Mouse (Mus musculus) left cerebral cortex, postnatal 10 days (tissue): ENCODE results near the gene Ube2h. TPM values are rescaled to one million over a fixed set of nuclear protein-coding genes. Genes with fewer than 3 reads are reported as not detected.
A peak's percentile ranks its signal among the peaks of the same experiment; 100 is the strongest.

Source experiments
- DNase-seq, 2 experiments: peaks; one replicate each; pipeline ENCODE4 v3.0.0; 2021 to 2022; ENCODE audit warnings: low spot score in 2 of 2, mixed read lengths in 1 of 2; ENCODE audit errors: extremely low spot score in 1 of 2
- intact Hi-C: fragments of 180-260 bp; cut with DNase I; formaldehyde crosslinking; loops from one replicate; pipeline ENCODE4 v1.15.1; 2025
- total RNA-seq, 2 experiments: library from RNA; stranded (reverse); gene quantifications; 2 replicates each; pipeline ENCODE4 v1.2.3; 2021

Gene Ube2h
- total RNA-seq, 2 experiments from 2014 or later, result 92.0 to 93.9 TPM

- intact Hi-C loops, result no loop called here
- no peak for DNase-seq
Measured at GRCm38 (mm10) chr6:30302156-30302555, 2.2 kb downstream of the Ube2h start.

DNA sequence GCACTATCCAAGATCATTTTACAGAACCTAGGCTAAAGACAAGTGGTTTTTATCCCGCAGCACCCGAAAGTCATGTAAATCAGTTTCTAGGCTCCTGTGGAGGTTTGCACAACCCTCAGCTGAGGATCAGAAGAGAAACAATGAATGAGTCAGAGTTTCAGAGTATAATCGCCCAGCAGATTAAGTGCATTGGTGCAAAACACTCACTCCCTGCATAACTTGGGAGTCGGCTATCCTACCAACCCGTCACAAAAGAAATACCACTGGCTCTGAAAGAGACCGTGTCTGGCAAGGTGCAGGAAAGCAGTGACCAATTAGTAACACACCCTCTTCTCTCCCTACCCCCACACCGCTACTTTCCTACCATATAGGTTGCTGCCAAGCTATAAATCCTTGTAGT, 3.4 kb downstream of the Ube2h start:
- no peak for DNase-seq
- intact Hi-C loops, result no loop called here

DNA sequence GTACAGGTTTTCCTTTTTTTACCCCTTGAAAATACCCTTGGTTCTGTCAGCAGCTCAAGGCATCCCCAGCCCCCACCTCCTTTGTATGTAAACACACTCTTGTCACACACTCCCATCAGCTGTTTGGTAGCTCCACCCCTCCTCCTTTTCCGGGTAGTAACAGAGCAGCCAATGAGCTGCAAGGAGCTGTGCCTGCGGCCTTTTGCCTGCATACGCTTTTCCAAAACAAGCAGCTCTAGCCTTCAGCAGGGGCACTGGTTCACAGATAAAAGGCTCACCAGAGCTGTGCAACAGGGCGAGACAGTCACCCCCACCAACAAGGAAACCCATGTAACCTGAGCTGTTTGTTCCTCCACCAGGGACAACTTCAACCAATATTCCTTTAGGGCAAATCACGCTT, 4.0 kb downstream of the Ube2h start:
- intact Hi-C loops, result no loop called here

DNA sequence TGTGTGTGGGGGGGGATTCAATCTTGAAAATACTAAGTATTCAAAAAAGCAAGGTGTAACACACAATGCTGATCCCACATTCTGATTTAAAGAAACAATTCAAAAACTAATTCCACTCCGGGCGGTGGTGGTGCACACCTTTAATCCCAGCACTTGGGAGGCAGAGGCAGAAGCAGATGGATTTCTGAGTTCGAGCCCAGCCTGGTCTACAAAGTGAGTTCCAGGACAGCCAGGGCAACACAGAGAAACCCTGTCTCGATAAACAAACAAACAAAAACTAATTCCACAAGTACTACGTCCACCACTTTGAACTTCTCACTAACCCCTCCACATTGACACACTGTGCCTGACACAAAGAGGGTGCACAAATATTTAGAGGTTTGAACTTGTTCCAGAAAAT, 4.7 kb downstream of the Ube2h start:
- intact Hi-C loops, result no loop called here
- DNase-seq, result no peak

More for the DNA sequence above, 4.0 kb downstream of the Ube2h start:
- peak; percentile 69 to 90 for DNase-seq

- no peak for DNase-seq
- intact Hi-C loops, result no loop called here
Measured at GRCm38 (mm10) chr6:30299116-30299515, 5.2 kb downstream of the Ube2h start.

- no peak for DNase-seq
- intact Hi-C loops, result no loop called here
Measured at GRCm38 (mm10) chr6:30292579-30292978, 11.8 kb downstream of the Ube2h start.

DNA sequence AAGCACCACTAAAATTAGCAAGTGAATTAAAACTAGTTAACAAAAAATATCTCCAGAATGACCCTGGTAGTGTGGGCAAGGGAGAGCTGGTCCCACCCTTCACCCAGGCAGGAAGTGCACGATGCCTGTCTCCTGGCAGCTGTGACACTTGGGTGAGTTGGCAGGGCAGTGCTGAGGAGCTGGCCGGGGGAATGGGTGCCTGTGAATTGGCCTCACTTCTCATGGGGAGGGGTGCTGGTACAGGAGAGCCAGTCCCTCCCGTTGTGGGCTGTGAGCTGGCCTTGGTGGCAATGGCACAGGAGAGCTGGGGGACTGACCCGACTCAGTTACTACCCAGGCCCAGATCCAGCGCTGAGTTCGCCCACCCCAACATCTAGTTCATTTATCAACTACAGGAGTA, 16.4 kb downstream of the Ube2h start:
- peak in 1 of 2 experiments; percentile 32 for DNase-seq
- intact Hi-C loops, result no loop called here

GRCm38 (mm10) chr6:30286642-30287041, 17.7 kb downstream of the Ube2h start:
- DNase-seq, result no peak
- intact Hi-C loops, result no loop called here

DNA sequence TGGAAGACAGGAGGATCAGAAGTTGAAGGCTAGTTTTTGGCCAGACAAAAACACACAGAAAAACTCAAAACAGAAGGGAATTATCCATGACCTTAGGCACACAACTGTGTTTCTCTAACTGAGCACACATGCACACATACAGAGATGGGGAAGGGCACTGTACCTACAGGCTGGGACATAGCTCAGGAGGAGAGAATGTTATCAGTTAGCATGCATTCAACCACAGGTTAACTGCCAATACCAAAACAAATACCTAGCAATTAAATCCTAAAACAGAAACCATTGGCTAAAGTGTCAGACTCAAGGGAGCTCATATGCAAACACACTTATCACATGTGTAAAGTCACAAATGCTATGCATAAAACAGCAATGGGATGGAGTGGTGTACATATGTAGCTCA, 20.2 kb downstream of the Ube2h start:
- intact Hi-C loops, result no loop called here
- no peak for DNase-seq

- no peak for DNase-seq
- intact Hi-C loops, result no loop called here
Measured at GRCm38 (mm10) chr6:30282361-30282760, 22.0 kb downstream of the Ube2h start.

DNA sequence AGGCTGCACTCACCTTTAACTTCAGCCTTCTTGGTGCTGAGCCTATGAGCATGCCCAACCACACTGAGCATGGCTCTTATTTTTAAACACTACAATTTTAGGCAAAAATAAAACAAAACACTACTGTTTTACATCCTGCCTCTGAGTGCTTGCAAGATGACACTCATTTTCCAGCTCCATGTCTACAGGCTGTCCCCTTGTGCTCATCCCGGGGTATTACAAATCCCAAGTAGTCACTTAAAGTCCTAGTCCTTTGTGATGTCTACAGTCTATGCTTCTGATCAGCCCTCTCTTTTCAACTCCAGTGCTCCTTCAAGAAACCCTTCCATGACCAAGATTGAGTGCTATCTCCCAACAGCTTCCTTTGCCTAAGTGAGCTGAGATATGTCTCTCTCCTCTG, 26.0 kb downstream of the Ube2h start:
- DNase-seq, result no peak
- intact Hi-C loops, result no loop called here

DNA sequence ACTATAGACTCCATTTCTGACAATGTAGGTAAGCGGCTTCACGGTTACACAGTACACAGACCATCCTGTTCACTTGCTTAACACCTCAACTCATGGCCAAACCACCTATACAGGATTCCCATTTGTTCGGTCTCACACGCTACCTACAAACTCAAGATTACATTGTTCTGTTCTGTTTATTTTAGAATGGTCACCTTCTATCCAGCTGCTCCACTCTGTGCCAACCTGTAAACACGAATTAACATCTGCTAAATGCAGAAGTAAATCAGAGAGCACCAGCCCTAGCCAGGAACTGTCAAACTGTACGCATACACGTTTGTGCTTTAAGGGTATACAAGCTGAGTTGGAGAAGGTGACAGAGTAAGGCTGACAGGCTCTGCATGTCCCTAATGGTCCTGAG, 27.5 kb downstream of the Ube2h start:
- intact Hi-C loops, result no loop called here
- DNase-seq, result no peak

GRCm38 (mm10) chr6:30276375-30276774, 28.0 kb downstream of the Ube2h start:
- DNase-seq, result peak in 1 of 2 experiments; percentile 39
- intact Hi-C loops, result no loop called here

- no peak for DNase-seq
- intact Hi-C loops, result no loop called here
Measured at GRCm38 (mm10) chr6:30275159-30275847, 29.0 kb downstream of the Ube2h start.

DNA sequence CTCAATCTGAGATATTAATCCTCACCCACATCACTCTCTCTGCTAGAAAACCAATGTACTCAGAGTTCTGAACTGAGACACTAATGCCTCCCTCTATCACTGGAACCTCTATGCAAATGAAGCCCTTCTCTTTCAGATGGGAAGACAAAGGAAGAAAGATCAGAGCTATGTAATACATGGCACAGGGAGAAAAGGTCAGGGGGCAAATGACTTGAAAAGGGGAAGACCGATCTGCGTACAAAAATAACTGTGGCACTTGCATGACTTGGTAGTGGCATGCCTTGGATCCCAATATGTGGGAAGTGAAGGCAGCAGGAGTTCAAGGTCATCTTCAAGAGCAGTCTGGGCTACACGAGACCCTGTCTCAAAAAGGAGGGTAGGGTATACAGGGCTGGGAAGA, 31.4 kb downstream of the Ube2h start:
- DNase-seq, result no peak

GRCm38 (mm10) chr6:30272338-30272905, 31.9 kb downstream of the Ube2h start:
- intact Hi-C loops, result no loop called here
- DNase-seq, result no peak

More for the DNA sequence above, 31.4 kb downstream of the Ube2h start:
- intact Hi-C loops, result no loop called here

GRCm38 (mm10) chr6:30269846-30270245, 34.5 kb downstream of the Ube2h start:
- intact Hi-C loops, result no loop called here

DNA sequence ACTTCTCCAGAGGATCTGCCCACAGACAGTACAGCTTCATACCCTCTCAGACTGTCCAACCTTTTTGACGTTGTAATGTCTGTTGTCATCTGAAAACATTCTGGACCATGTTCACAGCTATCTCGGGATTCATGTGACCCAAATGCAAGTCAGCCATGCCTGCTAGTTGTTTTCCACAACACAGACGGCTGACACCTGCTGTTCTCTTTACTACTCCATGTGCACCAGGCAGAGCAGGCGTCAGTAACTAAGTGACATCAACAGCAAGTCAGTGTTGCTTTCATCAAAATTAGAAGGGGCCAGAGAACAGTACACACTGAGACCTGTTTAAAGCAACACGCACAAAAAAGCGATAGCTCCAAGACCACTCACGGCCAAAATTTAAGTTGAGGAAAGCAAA, 36.9 kb downstream of the Ube2h start:
- intact Hi-C loops, result loop anchor here (2.0 kb wide), 1 partner anchor 45 kb away; no protein-coding TSS in a partner anchor
- no peak for DNase-seq

More at GRCm38 (mm10) chr6:30269846-30270245, 34.5 kb downstream of the Ube2h start:
- no peak for DNase-seq

GRCm38 (mm10) chr6:30265402-30265801, 38.9 kb downstream of the Ube2h start:
- intact Hi-C loops, result no loop called here
- no peak for DNase-seq

DNA sequence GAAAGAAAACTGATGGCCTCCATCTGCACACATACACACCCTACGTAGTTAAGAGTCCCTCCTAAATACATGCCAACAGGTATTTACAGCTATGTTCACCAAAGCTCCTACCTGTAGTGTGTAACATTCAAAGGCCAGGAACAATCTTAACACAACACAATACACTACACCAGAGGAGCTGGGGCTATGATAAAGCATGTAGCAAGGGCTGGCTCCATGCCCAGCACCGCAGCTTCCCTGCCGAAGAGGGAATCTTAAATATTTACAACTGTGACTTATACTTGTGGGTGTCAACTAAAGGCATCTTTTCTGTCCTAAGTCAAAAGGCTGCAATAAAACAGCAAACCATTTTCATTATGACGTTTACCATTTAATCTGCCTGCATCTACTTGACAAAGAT, 41.3 kb downstream of the Ube2h start:
- intact Hi-C loops, result no loop called here
- DNase-seq, result peak in 1 of 2 experiments; percentile 34

DNA sequence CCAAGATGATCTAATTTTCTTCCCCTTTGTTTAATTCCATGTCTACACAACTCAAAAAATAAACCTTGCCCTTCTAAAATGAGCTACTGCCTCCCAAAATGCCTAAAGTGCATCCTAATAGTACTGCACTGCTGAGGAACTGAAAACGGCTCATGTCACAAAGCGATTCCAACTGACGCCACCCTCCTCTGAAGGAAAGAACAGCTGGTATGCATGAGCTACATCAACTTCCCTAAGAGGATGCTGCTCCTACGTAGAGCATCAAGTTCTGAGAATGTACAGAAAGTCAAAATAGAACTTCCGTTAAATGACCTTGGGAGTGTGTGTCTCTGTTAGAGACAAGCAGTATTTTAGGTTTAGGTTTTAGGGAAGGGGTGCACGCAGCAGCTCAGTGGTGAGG, 45.1 kb downstream of the Ube2h start:
- DNase-seq, result no peak
- intact Hi-C loops, result no loop called here
